Mouse (Mus musculus): Measurements from ENCODE around the gene Adgrg7. TPM values are rescaled to one million over a fixed set of nuclear protein-coding genes. Genes with fewer than 3 reads are reported as not detected.

Gene Adgrg7
- polyA plus RNA-seq, 1 experiment from 2014 or later = not detected

- H3K4me2 ChIP-seq = no peak overlapping the region
- H3K27me3 ChIP-seq (replicated peaks; ENCODE audit: control insufficient read depth, insufficient read depth, low read length) = no peaks in the 10 kb centered on the region
- ATAC-seq (replicated peaks; ENCODE audit: low FRiP score) (no peak), DNase-seq (ENCODE audit: low spot score) (no peak)
- H3K9ac ChIP-seq (ENCODE audit: low read depth, low read length) = no peak overlapping the region
- WGBS = 96% methylated on average over 7 of the region's 7 CpGs
- H3K27ac ChIP-seq (ENCODE audit: low read depth, low read length) = no peak overlapping the region
- H3K4me3 ChIP-seq (ENCODE audit: low read depth, low read length) = no peak overlapping the region
- H3K36me3 ChIP-seq (ENCODE audit: control insufficient read depth, insufficient read depth, low read length) = peaks cover 6% of the 10 kb centered on the region
- H3K9me3 ChIP-seq (ENCODE audit: control insufficient read depth, low read length) = no peaks in the 10 kb centered on the region
- no peaks in the 10 kb centered on the region for H3K4me1 ChIP-seq (replicated peaks; ENCODE audit: control insufficient read depth, insufficient read depth, low read length)
Measured at GRCm38 (mm10) chr16:56690715-56691114, 104.9 kb downstream of the Adgrg7 start.

GRCm38 (mm10) chr16:56686747-56687146 lies 108.9 kb downstream of the Adgrg7 start:
- DNase-seq (ENCODE audit: low spot score) (no peak), ATAC-seq (replicated peaks; ENCODE audit: low FRiP score) (no peak)
- H3K36me3 ChIP-seq (ENCODE audit: control insufficient read depth, insufficient read depth, low read length) = peaks cover 10% of the 10 kb centered on the region
- H3K9ac ChIP-seq (ENCODE audit: low read depth, low read length) = no peak overlapping the region
- no peaks in the 10 kb centered on the region for H3K9me3 ChIP-seq (ENCODE audit: control insufficient read depth, low read length)
- H3K4me1 ChIP-seq (replicated peaks; ENCODE audit: control insufficient read depth, insufficient read depth, low read length) = no peaks in the 10 kb centered on the region
- WGBS = 93% methylated on average over 5 of the region's 5 CpGs
- H3K27me3 ChIP-seq (replicated peaks; ENCODE audit: control insufficient read depth, insufficient read depth, low read length) = no peaks in the 10 kb centered on the region
- no peak overlapping the region for H3K4me3 ChIP-seq (ENCODE audit: low read depth, low read length)
- no peak overlapping the region for H3K4me2 ChIP-seq
- H3K27ac ChIP-seq (ENCODE audit: low read depth, low read length) = no peak overlapping the region

GRCm38 (mm10) chr16:56681010-56681645 lies 114.5 kb downstream of the Adgrg7 start:
- peaks cover 5% of the 10 kb centered on the region; the same call in 1 of the 2 replicates for H3K36me3 ChIP-seq (ENCODE audit: control insufficient read depth, insufficient read depth, low read length)
- H3K27me3 ChIP-seq (replicated peaks; ENCODE audit: control insufficient read depth, insufficient read depth, low read length) = no peaks in the 10 kb centered on the region
- H3K9me3 ChIP-seq (ENCODE audit: control insufficient read depth, low read length) = no peaks in the 10 kb centered on the region
- WGBS = 82% methylated on average over 8 of the region's 8 CpGs
- ATAC-seq (replicated peaks; ENCODE audit: low FRiP score) (no peak), DNase-seq (ENCODE audit: low spot score) (no peak)
- no peak overlapping the region for H3K27ac ChIP-seq (ENCODE audit: low read depth, low read length)
- H3K9ac ChIP-seq (ENCODE audit: low read depth, low read length) = no peak overlapping the region
- H3K4me1 ChIP-seq (replicated peaks; ENCODE audit: control insufficient read depth, insufficient read depth, low read length) = no peaks in the 10 kb centered on the region
- H3K4me3 ChIP-seq (ENCODE audit: low read depth, low read length) = no peak overlapping the region
- no peak overlapping the region for H3K4me2 ChIP-seq

GRCm38 (mm10) chr16:56677146-56677545 lies 118.5 kb downstream of the Adgrg7 start:
- DNase-seq (ENCODE audit: low spot score) (no peak), ATAC-seq (replicated peaks; ENCODE audit: low FRiP score) (no peak)
- Histone ChIP-seq H3K27ac (ENCODE audit: low read depth, low read length) (no peak overlapping the region), H3K4me3 (ENCODE audit: low read depth, low read length) (no peak overlapping the region), H3K36me3 (ENCODE audit: control insufficient read depth, insufficient read depth, low read length) (no peaks in the 10 kb centered on the region), H3K27me3 (replicated peaks; ENCODE audit: control insufficient read depth, insufficient read depth, low read length) (no peaks in the 10 kb centered on the region), H3K4me2 (no peak overlapping the region), H3K4me1 (replicated peaks; ENCODE audit: control insufficient read depth, insufficient read depth, low read length) (no peaks in the 10 kb centered on the region), H3K9ac (ENCODE audit: low read depth, low read length) (no peak overlapping the region), H3K9me3 (ENCODE audit: control insufficient read depth, low read length) (no peaks in the 10 kb centered on the region)
- 73% methylated on average over 4 of the region's 4 CpGs for WGBS

Other genes with a start within 250 kb of the Adgrg7 start
- 143 and 157 TPM in 2 replicates for gene Tfg, start 78.4 kb downstream of the Adgrg7 start, polyA plus RNA-seq (2014; fragmentation: Nextera tagmentation; extraction: Ambion mirVana)
- gene Tmem45a, start 90.3 kb upstream of the Adgrg7 start, polyA plus RNA-seq (2014; fragmentation: Nextera tagmentation; extraction: Ambion mirVana) = 5.8 and 6.5 TPM in 2 replicates
- gene Lnp1, start 132.2 kb upstream of the Adgrg7 start, polyA plus RNA-seq (2014; fragmentation: Nextera tagmentation; extraction: Ambion mirVana) = not detected in 2 replicates

All from liver, embryonic 11.5 days (tissue).